Mouse (Mus musculus) limb, embryonic 14.5 days (tissue): ENCODE results near the gene Fam160b1. TPM values are rescaled to one million over a fixed set of nuclear protein-coding genes. Genes with fewer than 3 reads are reported as not detected.
A peak's percentile ranks its signal among the peaks of the same experiment; 100 is the strongest.

ENCODE experiments used
- ATAC-seq: fragments of 200-750 bp; cut with Nextera tagmentation; 2 replicates; pipeline ENCODE4 v1.8.0; 2017; ENCODE audit warnings: low read depth, moderate number of reproducible peaks, moderate TSS enrichment; ENCODE audit not compliant: low FRiP score
- DNase-seq: peaks from one replicate; pipeline ENCODE4 v3.0.0-alpha.2; 2015; ENCODE audit warnings: low spot score
- H3K27ac ChIP-seq: fragments of 300-500 bp; sonication (generic); replicated peaks from 2 replicates; pipeline ENCODE4 v1.5.1; 2014; ENCODE audit warnings: low read depth, mild to moderate bottlenecking, low read length, moderate library complexity, mixed read lengths
- H3K27me3 ChIP-seq: fragments of 300-500 bp; sonication (generic); 2 replicates; pipeline ENCODE4 v1.6.1; 2014; ENCODE audit warnings: low read length, mixed read lengths; ENCODE audit not compliant: control insufficient read depth, insufficient read depth
- H3K36me3 ChIP-seq: fragments of 300-500 bp; sonication (generic); 2 replicates; pipeline ENCODE4 v1.6.1; 2014; ENCODE audit warnings: mild to moderate bottlenecking, low read length, moderate library complexity, mixed read lengths; ENCODE audit not compliant: control insufficient read depth, insufficient read depth
- H3K4me1 ChIP-seq: fragments of 300-500 bp; sonication (generic); 2 replicates; pipeline ENCODE4 v1.6.1; 2014; ENCODE audit warnings: antibody characterized with exemption, low read length, mixed read lengths; ENCODE audit not compliant: control insufficient read depth, insufficient read depth
- H3K4me2 ChIP-seq: fragments of 300-500 bp; sonication (generic); replicated peaks from 2 replicates; pipeline ENCODE4 v1.6.1; 2014; ENCODE audit warnings: low read depth, mild to moderate bottlenecking, low read length, moderate library complexity; ENCODE audit not compliant: severe bottlenecking
- H3K4me3 ChIP-seq: fragments of 300-500 bp; sonication (generic); replicated peaks from 2 replicates; pipeline ENCODE4 v1.5.1; 2014; ENCODE audit warnings: low read length
- H3K9ac ChIP-seq: fragments of 300-500 bp; sonication (generic); 2 replicates; pipeline ENCODE4 v1.6.1; 2014; ENCODE audit warnings: mild to moderate bottlenecking, low read depth, low read length, moderate library complexity; ENCODE audit not compliant: severe bottlenecking
- H3K9me3 ChIP-seq: fragments of 300-500 bp; sonication (generic); 2 replicates; pipeline ENCODE4 v1.6.1; 2016; ENCODE audit warnings: low read length; ENCODE audit not compliant: control insufficient read depth
- POLR2A ChIP-seq: fragments of 200-500 bp; IDR thresholded peaks from 2 replicates; pipeline ENCODE4 v1.8.0; 2012; ENCODE audit warnings: inconsistent platforms, mild to moderate bottlenecking, moderate library complexity, borderline replicate concordance; ENCODE audit not compliant: insufficient read depth, insufficient read length; ENCODE audit errors: extremely low read depth
- WGBS: fragments of 180-500 bp; shearing (Covaris S2); extraction: QIAGEN DNeasy Blood & Tissue Kit; methylation state at CpG from one replicate; pipeline ENCODE4 v1.1.7; 2014; 5-methylcytosine and 5-hydroxymethylcytosine counted together
- polyA plus RNA-seq, 2 experiments: library from polyadenylated mRNA; depleted of rRNA in 1 of 2; stranded (reverse) in 1 of 2; unstranded in 1 of 2; fragments of >200 nt; fragmentation: Nextera tagmentation in 1 of 2; extraction: Ambion mirVana in 1 of 2; gene quantifications; 2 replicates each; pipeline versions ENCODE4 v1.2.1 to v1.2.3; 2012 to 2014

The Fam160b1 gene
- polyA plus RNA-seq, 2 experiments, result 19.3 to 23.0 TPM

DNA sequence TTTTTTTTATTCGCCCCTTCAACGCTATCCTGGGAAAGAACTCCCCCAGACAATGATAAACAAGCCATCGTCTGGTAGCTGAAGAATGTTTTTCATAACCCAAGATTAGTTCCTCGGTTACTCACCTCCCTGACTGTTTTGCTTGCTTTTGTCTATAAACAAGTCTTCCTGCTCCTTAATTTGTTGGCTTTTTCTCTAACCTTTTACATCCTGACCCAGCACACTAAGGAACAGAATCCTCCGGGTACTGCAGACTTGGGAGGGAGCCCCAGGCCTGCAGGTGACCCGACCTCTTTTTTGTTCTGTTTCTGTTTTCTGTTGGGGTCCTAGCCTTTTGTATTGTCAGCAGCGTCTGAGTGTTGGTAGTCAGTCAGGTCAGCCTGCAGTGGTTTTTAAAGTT is 2.6 kb downstream of the Fam160b1 start:
- H3K4me2 ChIP-seq, result peak overlapping the region; percentile 47
- no peak overlapping the region for H3K27ac ChIP-seq
- no peak for TF ChIP-seq POLR2A
- ATAC-seq (no peak), DNase-seq (no peak)
- no peaks in the 10 kb centered on the region for H3K36me3 ChIP-seq
- H3K9me3 ChIP-seq, result no peaks in the 10 kb centered on the region
- H3K27me3 ChIP-seq, result no peaks in the 10 kb centered on the region
- no peak overlapping the region for H3K9ac ChIP-seq
- peaks cover 36% of the 10 kb centered on the region for H3K4me1 ChIP-seq
- WGBS, result 48% methylated on average over 7 of the region's 7 CpGs
- peak overlapping the region; percentile 99; the same call in 1 of the 2 replicates for H3K4me3 ChIP-seq

DNA sequence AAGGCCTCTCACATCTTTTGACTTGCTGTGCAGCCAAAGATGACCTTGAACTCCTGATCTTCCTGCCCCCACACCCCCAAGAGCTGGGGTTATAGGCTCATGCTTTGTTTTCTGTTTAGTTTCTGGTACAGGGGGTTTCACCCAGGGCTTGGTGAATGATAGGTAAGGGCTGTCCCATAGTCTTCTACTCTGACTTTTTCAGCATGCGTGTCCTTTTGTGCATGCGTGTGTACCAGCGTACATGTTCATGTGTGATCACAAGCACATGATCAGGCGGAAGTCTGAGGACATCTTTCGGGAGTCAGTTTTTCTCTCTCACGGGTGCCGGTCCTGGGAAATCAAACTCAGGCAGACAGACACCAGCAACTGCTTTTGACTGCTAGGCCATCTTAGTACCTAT is 3.1 kb downstream of the Fam160b1 start:
- no peak overlapping the region for H3K4me3 ChIP-seq
- no peaks in the 10 kb centered on the region for H3K27me3 ChIP-seq
- H3K4me2 ChIP-seq, result no peak overlapping the region
- no peak for TF ChIP-seq POLR2A
- no peak overlapping the region for H3K27ac ChIP-seq
- 92% methylated on average over 7 of the region's 7 CpGs for WGBS
- ATAC-seq (no peak), DNase-seq (no peak)
- H3K9me3 ChIP-seq, result no peaks in the 10 kb centered on the region
- no peaks in the 10 kb centered on the region for H3K36me3 ChIP-seq
- peaks cover 33% of the 10 kb centered on the region for H3K4me1 ChIP-seq
- no peak overlapping the region for H3K9ac ChIP-seq

DNA sequence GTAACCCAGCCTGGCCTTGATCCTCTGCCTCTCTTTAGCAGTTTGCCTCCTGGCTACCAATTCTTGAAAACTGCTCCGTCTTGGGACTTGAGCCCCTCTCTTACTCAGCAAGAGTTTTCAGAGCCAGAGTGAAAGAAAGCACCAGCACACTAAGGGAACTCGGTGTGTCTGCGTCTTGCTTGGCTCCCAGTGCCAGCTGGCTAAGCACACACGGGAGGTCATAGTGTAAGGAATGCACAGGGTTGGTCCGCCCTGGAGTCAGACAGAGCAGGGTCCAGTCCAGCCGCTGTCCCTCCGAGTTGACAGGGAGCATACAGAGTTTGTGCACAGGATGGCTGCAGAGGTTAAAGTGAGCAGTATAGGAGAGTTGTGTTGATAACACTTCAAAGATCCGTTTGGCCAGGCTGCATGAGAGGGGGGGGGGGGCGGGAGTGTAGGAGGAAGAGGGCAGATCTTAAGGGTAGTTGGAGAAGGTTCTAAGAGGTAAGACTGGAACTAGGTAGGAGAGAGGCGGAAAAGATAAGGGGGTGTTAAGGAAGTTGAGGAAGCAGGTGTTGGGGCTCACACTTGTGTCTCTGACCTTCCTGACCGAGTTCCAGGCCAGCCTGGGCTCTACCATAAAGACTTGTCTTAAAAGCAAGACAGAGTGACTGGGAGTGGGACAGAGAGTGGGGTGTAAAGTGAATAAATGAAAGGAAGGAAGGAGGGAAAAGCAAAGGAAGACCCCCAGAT is 4.6 kb downstream of the Fam160b1 start:
- H3K4me1 ChIP-seq, result peaks cover 33% of the 10 kb centered on the region
- H3K27me3 ChIP-seq, result no peaks in the 10 kb centered on the region
- no peak for DNase-seq
- 0 out of 2 replicates have a peak overlapping the region, but pooled peaks have one; percentile 19 for H3K4me2 ChIP-seq
- no peak overlapping the region for H3K4me3 ChIP-seq
- ATAC-seq, result no peak
- peak overlapping the region; percentile 25; the same call in 1 of the 2 replicates for H3K9ac ChIP-seq
- 48% methylated on average over 11 of the region's 11 CpGs for WGBS
- no peaks in the 10 kb centered on the region for H3K9me3 ChIP-seq
- peaks cover 15% of the 10 kb centered on the region; the same call in 1 of the 2 replicates for H3K36me3 ChIP-seq
- no peak for TF ChIP-seq POLR2A
- no peak overlapping the region; the same call in 1 of the 2 replicates for H3K27ac ChIP-seq

- Histone ChIP-seq H3K4me3 (no peak overlapping the region), H3K9me3 (no peaks in the 10 kb centered on the region), H3K27ac (no peak overlapping the region), H3K27me3 (no peaks in the 10 kb centered on the region), H3K4me2 (no peak overlapping the region), H3K4me1 (peaks cover 33% of the 10 kb centered on the region), H3K9ac (no peak overlapping the region), H3K36me3 (peaks cover 24% of the 10 kb centered on the region)
- TF ChIP-seq POLR2A, result no peak
- DNase-seq, result no peak
- ATAC-seq, result no peak
- WGBS, result 47% methylated on average over 8 of the region's 8 CpGs
Observed at GRCm38 (mm10) chr19:57366007-57366406, 5.5 kb downstream of the Fam160b1 start.

DNA sequence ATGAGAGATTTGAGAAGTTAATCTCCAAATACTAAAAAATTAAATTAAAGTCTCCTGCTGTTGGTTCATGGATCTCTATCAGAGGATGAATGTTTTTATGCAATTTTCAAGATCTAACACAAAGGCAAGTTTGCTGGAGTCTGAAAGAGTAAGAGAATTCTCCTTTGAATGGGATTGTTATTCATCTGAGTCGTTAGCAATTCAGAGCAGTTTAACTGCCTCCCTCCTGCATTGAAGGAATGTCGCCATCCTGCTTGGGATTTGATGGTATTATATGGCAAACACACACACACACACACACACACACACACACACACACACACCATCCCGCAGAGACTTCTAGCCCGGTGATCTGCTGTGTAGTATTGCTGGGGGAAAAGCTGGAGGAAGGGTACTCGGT is 6.1 kb downstream of the Fam160b1 start:
- H3K9me3 ChIP-seq, result no peaks in the 10 kb centered on the region
- ATAC-seq (no peak), DNase-seq (no peak)
- no peak overlapping the region for H3K4me2 ChIP-seq
- H3K9ac ChIP-seq, result no peak overlapping the region
- H3K4me3 ChIP-seq, result no peak overlapping the region
- no peaks in the 10 kb centered on the region for H3K27me3 ChIP-seq
- 43% methylated on average over 5 of the region's 5 CpGs for WGBS
- no peak overlapping the region for H3K27ac ChIP-seq
- peaks cover 31% of the 10 kb centered on the region for H3K36me3 ChIP-seq
- H3K4me1 ChIP-seq, result peaks cover 33% of the 10 kb centered on the region
- TF ChIP-seq POLR2A, result no peak

- Histone ChIP-seq H3K4me2 (no peak overlapping the region), H3K27ac (no peak overlapping the region), H3K9ac (no peak overlapping the region), H3K4me3 (no peak overlapping the region), H3K27me3 (no peaks in the 10 kb centered on the region), H3K36me3 (peaks cover 36% of the 10 kb centered on the region), H3K4me1 (peaks cover 33% of the 10 kb centered on the region), H3K9me3 (no peaks in the 10 kb centered on the region)
- no peak for TF ChIP-seq POLR2A
- 81% methylated on average over 4 of the region's 4 CpGs for WGBS
- ATAC-seq (no peak), DNase-seq (no peak)
Observed at GRCm38 (mm10) chr19:57367201-57367600, 6.7 kb downstream of the Fam160b1 start.
